Mouse (Mus musculus): ENCODE data around the gene Vezf1. TPM values are rescaled to one million over a fixed set of nuclear protein-coding genes. Genes with fewer than 3 reads are reported as not detected.

Gene Vezf1
- polyA plus RNA-seq, 1 experiment from 2014 or later: 32.3 TPM

DNA sequence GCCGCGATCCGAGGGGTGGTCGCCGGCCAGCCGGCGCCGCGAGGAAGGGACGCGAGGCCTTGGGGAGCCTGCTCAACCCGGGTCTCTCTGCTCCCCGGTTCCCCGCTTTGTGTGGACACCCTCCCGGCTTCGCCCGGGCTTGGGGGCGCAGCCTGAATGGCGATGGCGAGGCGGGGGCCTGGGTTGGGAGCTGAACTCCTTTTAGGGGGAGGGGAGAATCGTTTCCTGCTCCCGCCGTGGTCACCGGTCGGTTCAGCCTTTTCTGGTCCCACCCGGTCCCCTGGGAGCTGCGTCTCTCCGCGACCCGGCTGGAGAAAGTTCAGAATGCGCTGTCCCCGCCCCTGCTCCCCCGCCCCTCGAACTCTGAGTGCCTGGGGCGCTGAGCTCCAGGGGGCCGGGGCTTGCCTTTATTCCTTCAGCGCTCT lies 31.5 kb downstream of the Vezf1 start:
- H3K27me3 ChIP-seq (replicated peaks; ENCODE audit: control insufficient read depth, insufficient read depth, low read length): no peaks in the 10 kb centered on the region
- WGBS: 0% methylated on average over 28 of the region's 38 CpGs
- peak; percentile 51 for ATAC-seq
- peaks cover 26% of the 10 kb centered on the region for H3K4me1 ChIP-seq (ENCODE audit: control insufficient read depth, insufficient read depth, low read depth, low read length)
- no peaks in the 10 kb centered on the region for H3K36me3 ChIP-seq (ENCODE audit: control insufficient read depth, insufficient read depth, low read length)
- H3K9me3 ChIP-seq (ENCODE audit: control insufficient read depth, low read length): no peaks in the 10 kb centered on the region
- peak overlapping the region; percentile 87 for H3K4me2 ChIP-seq (ENCODE audit: low read length)
- H3K27ac ChIP-seq (ENCODE audit: low read depth, low read length): peak overlapping the region; percentile 92
- peak overlapping the region; percentile 92 for H3K4me3 ChIP-seq (ENCODE audit: low read length)
- peak overlapping the region; percentile 98 for H3K9ac ChIP-seq (ENCODE audit: low read depth, low read length)

GRCm38 (mm10) chr11:88100170-88100569 lies 32.1 kb downstream of the Vezf1 start:
- Histone ChIP-seq H3K27me3 (replicated peaks; ENCODE audit: control insufficient read depth, insufficient read depth, low read length) (no peaks in the 10 kb centered on the region), H3K9me3 (ENCODE audit: control insufficient read depth, low read length) (no peaks in the 10 kb centered on the region), H3K4me2 (ENCODE audit: low read length) (peak overlapping the region; percentile 87), H3K4me3 (ENCODE audit: low read length) (peak overlapping the region; percentile 92), H3K4me1 (ENCODE audit: control insufficient read depth, insufficient read depth, low read depth, low read length) (peaks cover 26% of the 10 kb centered on the region), H3K27ac (ENCODE audit: low read depth, low read length) (peak overlapping the region; percentile 40), H3K36me3 (ENCODE audit: control insufficient read depth, insufficient read depth, low read length) (no peaks in the 10 kb centered on the region), H3K9ac (ENCODE audit: low read depth, low read length) (0 out of 2 replicates have a peak overlapping the region, but pooled peaks have one; percentile 18)
- 28% methylated on average over 4 of the region's 4 CpGs for WGBS
- no peak for ATAC-seq

DNA sequence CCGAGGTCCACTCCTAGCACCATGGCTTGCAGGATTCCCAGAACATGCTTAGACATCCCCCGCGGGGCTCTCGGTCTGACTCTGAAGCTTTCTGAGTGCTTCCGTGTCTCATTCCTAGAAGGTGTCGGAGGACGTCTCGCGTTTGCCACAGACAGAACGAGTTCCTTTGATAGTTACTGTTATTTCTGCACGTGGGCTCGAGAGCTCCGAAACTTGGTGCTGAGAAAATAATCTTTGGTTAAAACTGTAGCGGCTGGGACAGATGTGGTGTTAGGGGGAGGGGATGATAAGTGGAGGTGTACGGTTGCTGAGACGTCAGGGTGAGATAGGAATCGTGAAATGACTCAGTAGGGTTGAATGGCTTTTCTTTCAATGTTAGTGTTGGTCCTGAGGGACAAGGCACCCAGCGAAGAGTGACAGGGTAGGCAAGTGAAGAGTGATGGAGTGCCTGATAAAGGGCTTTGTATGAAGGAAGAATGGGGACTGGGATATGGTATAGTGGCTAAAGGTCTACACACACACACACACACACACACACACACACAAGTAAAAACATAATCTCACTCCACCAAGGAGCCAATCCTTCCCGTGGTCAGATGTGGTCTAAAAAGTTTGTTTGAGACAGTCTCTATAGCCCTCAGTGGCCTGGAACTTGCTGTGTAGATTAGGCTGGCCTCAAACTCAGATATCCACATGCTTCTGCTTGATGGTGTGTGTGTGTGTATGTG lies 35.3 kb downstream of the Vezf1 start:
- no peaks in the 10 kb centered on the region for H3K9me3 ChIP-seq (ENCODE audit: control insufficient read depth, low read length)
- H3K36me3 ChIP-seq (ENCODE audit: control insufficient read depth, insufficient read depth, low read length): no peaks in the 10 kb centered on the region
- 90% methylated on average over 19 of the region's 19 CpGs for WGBS
- H3K4me2 ChIP-seq (ENCODE audit: low read length): no peak overlapping the region
- no peak overlapping the region for H3K4me3 ChIP-seq (ENCODE audit: low read length)
- peaks cover 15% of the 10 kb centered on the region for H3K4me1 ChIP-seq (ENCODE audit: control insufficient read depth, insufficient read depth, low read depth, low read length)
- ATAC-seq: no peak
- H3K9ac ChIP-seq (ENCODE audit: low read depth, low read length): no peak overlapping the region
- no peak overlapping the region for H3K27ac ChIP-seq (ENCODE audit: low read depth, low read length)
- H3K27me3 ChIP-seq (replicated peaks; ENCODE audit: control insufficient read depth, insufficient read depth, low read length): no peaks in the 10 kb centered on the region

DNA sequence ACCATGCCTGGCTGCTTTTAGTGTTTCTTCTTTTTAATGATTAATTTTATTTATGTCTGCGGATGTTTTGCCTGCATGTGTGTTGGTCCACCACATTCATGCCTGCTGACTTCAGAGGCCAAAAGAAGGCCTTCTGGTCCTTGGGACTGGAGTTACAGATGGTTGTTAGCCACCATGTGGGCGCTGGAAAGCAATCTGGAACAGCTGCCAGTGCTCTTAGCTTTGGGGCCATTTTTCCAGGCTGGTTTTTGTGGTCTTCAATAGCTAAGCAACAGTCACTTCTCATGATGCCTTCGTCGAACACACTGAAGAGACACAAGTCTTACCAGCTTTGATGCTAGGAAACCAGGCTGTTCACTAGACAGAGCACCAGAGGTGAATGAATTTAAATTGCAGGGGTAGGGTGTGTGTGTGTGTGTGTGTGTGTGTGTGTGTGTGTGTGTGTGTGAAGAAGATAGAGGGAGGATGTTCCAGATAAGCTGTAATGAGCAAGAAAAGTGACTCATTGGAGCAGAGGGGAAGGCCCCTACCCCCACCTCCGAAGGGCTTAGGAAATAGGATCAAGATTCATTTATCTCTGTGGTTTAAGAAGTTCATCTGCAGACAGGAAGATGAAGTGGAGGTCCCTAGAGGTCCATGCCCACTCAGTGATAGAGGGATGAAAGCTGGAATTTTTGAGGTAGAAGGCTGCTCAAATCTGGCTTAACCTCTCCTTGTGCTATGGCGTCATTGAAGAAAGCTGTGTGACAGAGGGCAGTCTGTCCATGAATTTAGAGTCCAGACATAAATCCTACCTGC lies 37.6 kb downstream of the Vezf1 start:
- H3K4me3 ChIP-seq (ENCODE audit: low read length): no peak overlapping the region
- H3K4me1 ChIP-seq (ENCODE audit: control insufficient read depth, insufficient read depth, low read depth, low read length): peaks cover 5% of the 10 kb centered on the region; the same call in 1 of the 2 replicates
- H3K27me3 ChIP-seq (replicated peaks; ENCODE audit: control insufficient read depth, insufficient read depth, low read length): no peaks in the 10 kb centered on the region
- no peak overlapping the region for H3K27ac ChIP-seq (ENCODE audit: low read depth, low read length)
- no peak overlapping the region for H3K4me2 ChIP-seq (ENCODE audit: low read length)
- no peaks in the 10 kb centered on the region for H3K36me3 ChIP-seq (ENCODE audit: control insufficient read depth, insufficient read depth, low read length)
- WGBS: 74% methylated on average over 6 of the region's 6 CpGs
- no peak overlapping the region for H3K9ac ChIP-seq (ENCODE audit: low read depth, low read length)
- no peak for ATAC-seq
- no peaks in the 10 kb centered on the region for H3K9me3 ChIP-seq (ENCODE audit: control insufficient read depth, low read length)

GRCm38 (mm10) chr11:88106292-88106554 lies 38.1 kb downstream of the Vezf1 start:
- Histone ChIP-seq H3K4me1 (ENCODE audit: control insufficient read depth, insufficient read depth, low read depth, low read length) (0 out of 2 replicates have a peak, but pooled peaks cover 2% of the 10 kb centered on the region), H3K27ac (ENCODE audit: low read depth, low read length) (no peak overlapping the region), H3K9ac (ENCODE audit: low read depth, low read length) (no peak overlapping the region)

GRCm38 (mm10) chr11:88107365-88107764 lies 39.3 kb downstream of the Vezf1 start:
- H3K4me3 ChIP-seq (ENCODE audit: low read length): no peak overlapping the region
- H3K27ac ChIP-seq (ENCODE audit: low read depth, low read length): no peak overlapping the region
- WGBS: 87% methylated on average over 4 of the region's 4 CpGs
- H3K4me2 ChIP-seq (ENCODE audit: low read length): no peak overlapping the region
- H3K9me3 ChIP-seq (ENCODE audit: control insufficient read depth, low read length): no peaks in the 10 kb centered on the region
- no peaks in the 10 kb centered on the region for H3K27me3 ChIP-seq (replicated peaks; ENCODE audit: control insufficient read depth, insufficient read depth, low read length)
- H3K36me3 ChIP-seq (ENCODE audit: control insufficient read depth, insufficient read depth, low read length): no peaks in the 10 kb centered on the region
- no peak overlapping the region for H3K9ac ChIP-seq (ENCODE audit: low read depth, low read length)
- ATAC-seq: no peak
- no peaks in the 10 kb centered on the region for H3K4me1 ChIP-seq (ENCODE audit: control insufficient read depth, insufficient read depth, low read depth, low read length)

More at GRCm38 (mm10) chr11:88106292-88106554, 38.1 kb downstream of the Vezf1 start:
- Histone ChIP-seq H3K36me3 (ENCODE audit: control insufficient read depth, insufficient read depth, low read length) (no peaks in the 10 kb centered on the region), H3K9me3 (ENCODE audit: control insufficient read depth, low read length) (no peaks in the 10 kb centered on the region), H3K4me3 (ENCODE audit: low read length) (no peak overlapping the region), H3K4me2 (ENCODE audit: low read length) (no peak overlapping the region), H3K27me3 (replicated peaks; ENCODE audit: control insufficient read depth, insufficient read depth, low read length) (no peaks in the 10 kb centered on the region)
- WGBS: 85% methylated on average over 8 of the region's 8 CpGs
- ATAC-seq: no peak

DNA sequence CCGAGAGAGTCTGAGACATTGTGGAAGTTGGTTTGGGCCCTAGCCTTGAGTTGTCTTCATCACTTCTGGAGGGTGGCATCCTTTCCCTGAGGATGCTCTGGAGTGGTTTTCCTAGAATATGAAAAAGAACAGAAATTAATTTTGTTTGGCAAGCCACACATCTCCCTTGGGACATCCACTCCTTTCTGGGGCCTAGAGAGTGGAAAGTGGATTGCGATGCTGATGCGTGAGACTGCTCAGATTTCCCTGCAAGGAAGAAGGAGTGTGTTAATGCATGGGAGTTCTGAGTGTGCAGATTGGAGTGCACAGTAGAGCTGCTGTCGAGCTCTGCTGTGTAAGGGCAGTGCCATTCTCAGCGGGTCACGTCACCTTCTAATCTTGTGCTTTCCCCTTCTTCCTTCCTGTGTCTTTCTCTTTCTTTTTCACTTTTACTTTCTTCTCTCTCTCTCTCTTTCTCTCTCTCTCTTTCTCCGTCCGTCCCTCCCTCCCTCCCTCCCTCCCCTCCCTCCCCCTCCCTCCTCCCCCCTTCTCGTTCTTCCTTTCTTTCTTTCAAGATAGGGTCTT lies 42.0 kb downstream of the Vezf1 start:
- 73% methylated on average over 9 of the region's 9 CpGs for WGBS
- Histone ChIP-seq H3K9me3 (ENCODE audit: control insufficient read depth, low read length) (no peaks in the 10 kb centered on the region), H3K27ac (ENCODE audit: low read depth, low read length) (no peak overlapping the region), H3K36me3 (ENCODE audit: control insufficient read depth, insufficient read depth, low read length) (no peaks in the 10 kb centered on the region), H3K4me2 (ENCODE audit: low read length) (no peak overlapping the region), H3K9ac (ENCODE audit: low read depth, low read length) (no peak overlapping the region), H3K4me3 (ENCODE audit: low read length) (no peak overlapping the region), H3K4me1 (ENCODE audit: control insufficient read depth, insufficient read depth, low read depth, low read length) (peaks cover 17% of the 10 kb centered on the region), H3K27me3 (replicated peaks; ENCODE audit: control insufficient read depth, insufficient read depth, low read length) (no peaks in the 10 kb centered on the region)
- no peak for ATAC-seq

- Histone ChIP-seq H3K4me2 (ENCODE audit: low read length) (no peak overlapping the region), H3K9ac (ENCODE audit: low read depth, low read length) (no peak overlapping the region), H3K9me3 (ENCODE audit: control insufficient read depth, low read length) (no peaks in the 10 kb centered on the region), H3K36me3 (ENCODE audit: control insufficient read depth, insufficient read depth, low read length) (no peaks in the 10 kb centered on the region), H3K27me3 (replicated peaks; ENCODE audit: control insufficient read depth, insufficient read depth, low read length) (no peaks in the 10 kb centered on the region), H3K4me3 (ENCODE audit: low read length) (no peak overlapping the region), H3K27ac (ENCODE audit: low read depth, low read length) (no peak overlapping the region), H3K4me1 (ENCODE audit: control insufficient read depth, insufficient read depth, low read depth, low read length) (peaks cover 22% of the 10 kb centered on the region)
- no peak for ATAC-seq
- 50% methylated on average over 13 of the region's 13 CpGs for WGBS
Measured at GRCm38 (mm10) chr11:88112078-88112477, 44.0 kb downstream of the Vezf1 start.

- Histone ChIP-seq H3K9ac (ENCODE audit: low read depth, low read length) (no peak overlapping the region), H3K4me2 (ENCODE audit: low read length) (no peak overlapping the region), H3K27me3 (replicated peaks; ENCODE audit: control insufficient read depth, insufficient read depth, low read length) (no peaks in the 10 kb centered on the region), H3K9me3 (ENCODE audit: control insufficient read depth, low read length) (no peaks in the 10 kb centered on the region), H3K36me3 (ENCODE audit: control insufficient read depth, insufficient read depth, low read length) (no peaks in the 10 kb centered on the region), H3K4me3 (ENCODE audit: low read length) (no peak overlapping the region), H3K4me1 (ENCODE audit: control insufficient read depth, insufficient read depth, low read depth, low read length) (peaks cover 22% of the 10 kb centered on the region), H3K27ac (ENCODE audit: low read depth, low read length) (no peak overlapping the region)
- ATAC-seq: no peak
- WGBS: 72% methylated on average over 7 of the region's 7 CpGs
Measured at GRCm38 (mm10) chr11:88112677-88113333, 44.7 kb downstream of the Vezf1 start.

All from hindbrain, embryonic 16.5 days (tissue).